Mouse (Mus musculus) forebrain, postnatal 0 days (tissue): ENCODE results near the gene Wnt11. TPM values are rescaled to one million over a fixed set of nuclear protein-coding genes. Genes with fewer than 3 reads are reported as not detected.

Experiments
- ATAC-seq: fragments of 200-750 bp; cut with Nextera tagmentation; 2 replicates; pipeline ENCODE4 v1.8.0; 2017; ENCODE audit warnings: mild to moderate bottlenecking, moderate library complexity
- DNase-seq: peaks from one replicate; pipeline ENCODE4 v3.0.0-alpha.2; 2015
- H3K27ac ChIP-seq: fragments of 300-500 bp; sonication (generic); 2 replicates; pipeline ENCODE4 v1.5.1; 2014; ENCODE audit warnings: low read depth, mild to moderate bottlenecking, antibody characterized with exemption, low read length, moderate library complexity, mixed read lengths
- H3K27me3 ChIP-seq: fragments of 300-500 bp; sonication (generic); 2 replicates; pipeline ENCODE4 v1.6.1; 2014; ENCODE audit warnings: mild to moderate bottlenecking, low read length, mixed read lengths; ENCODE audit not compliant: insufficient read depth
- H3K36me3 ChIP-seq: fragments of 300-500 bp; sonication (generic); 2 replicates; pipeline ENCODE4 v1.6.1; 2014; ENCODE audit warnings: mild to moderate bottlenecking, moderate library complexity; ENCODE audit not compliant: insufficient read depth
- H3K4me1 ChIP-seq: fragments of 300-500 bp; sonication (generic); 2 replicates; pipeline ENCODE4 v1.6.1; 2014; ENCODE audit warnings: antibody characterized with exemption; ENCODE audit not compliant: insufficient read depth
- H3K4me2 ChIP-seq: fragments of 300-500 bp; sonication (generic); 2 replicates; pipeline ENCODE4 v1.6.1; 2014; ENCODE audit warnings: low read depth, mild to moderate bottlenecking, moderate library complexity
- H3K4me3 ChIP-seq: fragments of 300-500 bp; sonication (generic); 2 replicates; pipeline ENCODE4 v1.5.1; 2014; ENCODE audit warnings: low read depth, low read length, mixed read lengths
- H3K9ac ChIP-seq: fragments of 300-500 bp; sonication (generic); 2 replicates; pipeline ENCODE4 v1.6.1; 2014; ENCODE audit warnings: mild to moderate bottlenecking
- H3K9me3 ChIP-seq: fragments of 300-500 bp; sonication (generic); 2 replicates; pipeline ENCODE4 v1.6.1; 2016; ENCODE audit warnings: low read length
- CTCF ChIP-seq: sonication (generic); IDR thresholded peaks from 2 replicates; pipeline ENCODE4 v1.5.1; 2016; ENCODE audit warnings: antibody characterized with exemption, control low read depth, low read depth
- WGBS: fragments of 180-500 bp; shearing (Covaris S2); extraction: QIAGEN DNeasy Blood & Tissue Kit; methylation state at CpG from one replicate; pipeline ENCODE4 v1.1.7; 2014; 5-methylcytosine and 5-hydroxymethylcytosine counted together
- polyA plus RNA-seq: library from polyadenylated mRNA; unstranded; fragments of >200 nt; fragmentation: Nextera tagmentation; extraction: Ambion mirVana; gene quantifications from 2 replicates; pipeline ENCODE4 v1.2.1, GENCODE M21; 2015
- total RNA-seq: library from RNA; depleted of rRNA; stranded (reverse); fragments of >200 nt; gene quantifications from 2 replicates; pipeline ENCODE4 v1.2.3, GENCODE M21; 2014

Wnt11 gene
- total and polyA plus RNA-seq, 2 experiments from 2014 or later: 1.1 to 3.3 TPM

DNA sequence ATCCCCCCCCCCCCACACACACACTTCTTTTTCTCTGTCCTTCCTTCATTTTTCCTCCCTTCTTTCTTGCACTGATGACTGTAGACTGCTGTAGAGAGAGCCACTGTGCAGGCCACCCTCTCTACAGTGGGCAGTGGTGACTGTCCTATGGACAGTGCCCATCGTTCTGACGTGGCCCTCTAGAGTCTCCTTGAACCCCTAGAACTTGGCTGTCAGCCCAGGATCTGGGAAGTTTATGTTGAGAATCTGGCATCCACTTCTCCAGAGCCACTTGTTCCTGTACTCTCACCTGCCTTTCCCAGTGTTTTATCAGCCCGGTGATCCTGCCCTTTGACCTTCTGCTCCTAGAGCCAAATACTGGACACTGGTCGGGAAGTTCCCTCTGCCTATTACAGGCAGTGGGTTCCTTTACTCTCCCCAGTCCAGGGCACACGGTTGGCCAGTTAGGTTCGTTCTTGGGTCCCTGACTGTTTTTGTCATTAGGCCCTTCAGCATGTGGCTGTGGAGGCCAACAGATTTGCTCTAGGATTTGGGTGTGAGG is 39.6 kb downstream of the Wnt11 start:
- Histone ChIP-seq H3K9me3 (no peaks in the 10 kb centered on the region), H3K4me1 (peaks cover 7% of the 10 kb centered on the region; the same call in 1 of the 2 replicates), H3K9ac (no peak overlapping the region), H3K4me2 (no peak overlapping the region), H3K36me3 (no peaks in the 10 kb centered on the region), H3K27ac (no peak overlapping the region), H3K4me3 (no peak overlapping the region), H3K27me3 (no peaks in the 10 kb centered on the region)
- WGBS: 50% methylated on average over 6 of the region's 6 CpGs
- TF ChIP-seq CTCF: no peak
- DNase-seq: no peak
- ATAC-seq: no peak

GRCm38 (mm10) chr7:98875390-98875990 is 40.6 kb downstream of the Wnt11 start:
- Histone ChIP-seq H3K27ac (no peak overlapping the region), H3K4me1 (peaks cover 7% of the 10 kb centered on the region; the same call in 1 of the 2 replicates), H3K27me3 (no peaks in the 10 kb centered on the region), H3K4me3 (no peak overlapping the region), H3K9ac (no peak overlapping the region), H3K36me3 (no peaks in the 10 kb centered on the region), H3K9me3 (no peaks in the 10 kb centered on the region), H3K4me2 (peak overlapping the region; percentile 24; the same call in 1 of the 2 replicates)
- peak; percentile 76 for DNase-seq
- 24% methylated on average over 13 of the region's 13 CpGs for WGBS
- ATAC-seq: peak; percentile 74
- no peak for TF ChIP-seq CTCF

GRCm38 (mm10) chr7:98876119-98876518 is 41.2 kb downstream of the Wnt11 start:
- H3K9ac ChIP-seq: no peak overlapping the region
- no peaks in the 10 kb centered on the region for H3K36me3 ChIP-seq
- ATAC-seq: no peak
- DNase-seq: no peak
- H3K4me1 ChIP-seq: peaks cover 7% of the 10 kb centered on the region; the same call in 1 of the 2 replicates
- H3K4me2 ChIP-seq: no peak overlapping the region
- H3K4me3 ChIP-seq: no peak overlapping the region
- H3K9me3 ChIP-seq: no peaks in the 10 kb centered on the region
- WGBS: 28% methylated on average over 13 of the region's 13 CpGs
- no peak overlapping the region for H3K27ac ChIP-seq
- H3K27me3 ChIP-seq: no peaks in the 10 kb centered on the region
- TF ChIP-seq CTCF: no peak

DNA sequence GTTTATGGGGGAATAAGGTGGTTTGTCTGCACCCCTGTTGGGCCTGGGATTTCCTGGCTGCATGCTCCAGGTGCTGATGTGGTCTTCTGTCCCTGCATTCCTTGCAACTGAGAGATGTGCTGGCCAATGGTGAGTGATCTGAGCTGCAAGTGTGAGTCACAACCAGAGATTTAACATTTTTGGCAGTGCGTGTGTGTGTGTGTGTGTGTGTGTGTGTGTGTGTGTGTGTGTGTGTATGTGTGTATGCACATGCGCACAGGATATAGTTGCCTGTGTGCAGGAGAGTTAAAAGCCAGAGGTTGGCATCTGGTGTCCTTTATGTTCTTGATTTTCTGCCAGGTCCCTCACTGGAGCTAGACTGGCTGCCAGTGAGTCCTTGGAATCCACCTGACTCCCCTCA is 44.3 kb downstream of the Wnt11 start:
- H3K27me3 ChIP-seq: no peaks in the 10 kb centered on the region
- no peak overlapping the region for H3K4me2 ChIP-seq
- H3K9me3 ChIP-seq: no peaks in the 10 kb centered on the region
- H3K9ac ChIP-seq: no peak overlapping the region
- no peak overlapping the region for H3K4me3 ChIP-seq
- DNase-seq (no peak), ATAC-seq (no peak)
- no peaks in the 10 kb centered on the region for H3K36me3 ChIP-seq
- WGBS: 87% methylated on average over 2 of the region's 2 CpGs
- TF ChIP-seq CTCF: no peak
- H3K27ac ChIP-seq: no peak overlapping the region
- H3K4me1 ChIP-seq: peaks cover 7% of the 10 kb centered on the region; the same call in 1 of the 2 replicates

GRCm38 (mm10) chr7:98881887-98882286 is 47.0 kb downstream of the Wnt11 start:
- DNase-seq (no peak), ATAC-seq (no peak)
- no peak overlapping the region for H3K9ac ChIP-seq

GRCm38 (mm10) chr7:98887811-98888261 is 52.9 kb downstream of the Wnt11 start:
- Histone ChIP-seq H3K4me2 (no peak overlapping the region), H3K4me1 (no peaks in the 10 kb centered on the region), H3K36me3 (no peaks in the 10 kb centered on the region), H3K9ac (no peak overlapping the region), H3K27me3 (no peaks in the 10 kb centered on the region), H3K4me3 (no peak overlapping the region), H3K9me3 (no peaks in the 10 kb centered on the region), H3K27ac (no peak overlapping the region)
- ATAC-seq: peak; percentile 71
- DNase-seq: peak; percentile 13
- 38% methylated on average over 22 of the region's 22 CpGs for WGBS
- peak; percentile 35; the same call in 1 of the 2 replicates for TF ChIP-seq CTCF

More at GRCm38 (mm10) chr7:98881887-98882286, 47.0 kb downstream of the Wnt11 start:
- no peak overlapping the region for H3K4me3 ChIP-seq
- H3K4me1 ChIP-seq: no peaks in the 10 kb centered on the region
- no peaks in the 10 kb centered on the region for H3K36me3 ChIP-seq
- WGBS: 63% methylated on average over 4 of the region's 4 CpGs
- no peaks in the 10 kb centered on the region for H3K27me3 ChIP-seq
- no peak overlapping the region for H3K27ac ChIP-seq
- H3K9me3 ChIP-seq: no peaks in the 10 kb centered on the region
- TF ChIP-seq CTCF: peak; percentile 49
- no peak overlapping the region for H3K4me2 ChIP-seq

- no peaks in the 10 kb centered on the region for H3K9me3 ChIP-seq
- no peak for TF ChIP-seq CTCF
- H3K4me2 ChIP-seq: no peak overlapping the region
- no peak overlapping the region for H3K4me3 ChIP-seq
- 49% methylated on average over 5 of the region's 5 CpGs for WGBS
- no peaks in the 10 kb centered on the region for H3K36me3 ChIP-seq
- H3K4me1 ChIP-seq: no peaks in the 10 kb centered on the region
- no peak for DNase-seq
- 0 out of 2 replicates have a peak, but pooled peaks have one; percentile 36 for ATAC-seq
- no peaks in the 10 kb centered on the region for H3K27me3 ChIP-seq
- no peak overlapping the region for H3K9ac ChIP-seq
- no peak overlapping the region for H3K27ac ChIP-seq
Measured at GRCm38 (mm10) chr7:98888810-98889209, 53.9 kb downstream of the Wnt11 start.
